Mouse (Mus musculus): ENCODE measurements around the gene Prnp. TPM values are rescaled to one million over a fixed set of nuclear protein-coding genes. Genes with fewer than 3 reads are reported as not detected.

Gene Prnp
- polyA plus RNA-seq, 1 experiment from 2014 or later, result 27.7 TPM

- no peak overlapping the region for H3K9ac ChIP-seq (ENCODE audit: low read depth, low read length)
- no peak overlapping the region for H3K4me2 ChIP-seq (ENCODE audit: low read depth, low read length)
- H3K27me3 ChIP-seq (ENCODE audit: control insufficient read depth, insufficient read depth, low read depth, low read length), result peaks cover 12% of the 10 kb centered on the region
- WGBS (ENCODE audit: insufficient replicate concordance), result 38% methylated on average over 9 of the region's 9 CpGs
- no peak overlapping the region for H3K27ac ChIP-seq (ENCODE audit: low read length)
- H3K4me1 ChIP-seq (ENCODE audit: control insufficient read depth, low read depth, low read length), result peaks cover 4% of the 10 kb centered on the region; the same call in 1 of the 2 replicates
- no peaks in the 10 kb centered on the region for H3K36me3 ChIP-seq (ENCODE audit: control insufficient read depth, insufficient read depth)
- no peaks in the 10 kb centered on the region for H3K9me3 ChIP-seq (replicated peaks; ENCODE audit: control insufficient read depth, low read length)
- H3K4me3 ChIP-seq (ENCODE audit: low read depth, low read length), result no peak overlapping the region
- no peak for ATAC-seq (ENCODE audit: low read depth)
These were observed 48.0 kb downstream of the Prnp start for GRCm38 (mm10) chr2:131957731-131958222.

GRCm38 (mm10) chr2:131961671-131962070 is 51.9 kb downstream of the Prnp start:
- Histone ChIP-seq H3K4me2 (ENCODE audit: low read depth, low read length) (no peak overlapping the region), H3K27me3 (ENCODE audit: control insufficient read depth, insufficient read depth, low read depth, low read length) (no peaks in the 10 kb centered on the region), H3K4me3 (ENCODE audit: low read depth, low read length) (no peak overlapping the region), H3K9me3 (replicated peaks; ENCODE audit: control insufficient read depth, low read length) (no peaks in the 10 kb centered on the region), H3K27ac (ENCODE audit: low read length) (no peak overlapping the region), H3K9ac (ENCODE audit: low read depth, low read length) (no peak overlapping the region), H3K36me3 (ENCODE audit: control insufficient read depth, insufficient read depth) (no peaks in the 10 kb centered on the region), H3K4me1 (ENCODE audit: control insufficient read depth, low read depth, low read length) (no peaks in the 10 kb centered on the region)
- 50% methylated on average over 2 of the region's 2 CpGs for WGBS (ENCODE audit: insufficient replicate concordance)
- no peak for ATAC-seq (ENCODE audit: low read depth)

GRCm38 (mm10) chr2:131970597-131970996 is 60.9 kb downstream of the Prnp start:
- 69% methylated on average over 2 of the region's 2 CpGs for WGBS (ENCODE audit: insufficient replicate concordance)
- no peaks in the 10 kb centered on the region for H3K4me1 ChIP-seq (ENCODE audit: control insufficient read depth, low read depth, low read length)
- ATAC-seq (ENCODE audit: low read depth), result no peak

GRCm38 (mm10) chr2:131971098-131971497 is 61.4 kb downstream of the Prnp start:
- Histone ChIP-seq H3K4me2 (ENCODE audit: low read depth, low read length) (no peak overlapping the region), H3K4me3 (ENCODE audit: low read depth, low read length) (no peak overlapping the region), H3K9ac (ENCODE audit: low read depth, low read length) (no peak overlapping the region), H3K36me3 (ENCODE audit: control insufficient read depth, insufficient read depth) (no peaks in the 10 kb centered on the region), H3K4me1 (ENCODE audit: control insufficient read depth, low read depth, low read length) (no peaks in the 10 kb centered on the region), H3K9me3 (replicated peaks; ENCODE audit: control insufficient read depth, low read length) (no peaks in the 10 kb centered on the region), H3K27me3 (ENCODE audit: control insufficient read depth, insufficient read depth, low read depth, low read length) (no peaks in the 10 kb centered on the region), H3K27ac (ENCODE audit: low read length) (no peak overlapping the region)
- WGBS (ENCODE audit: insufficient replicate concordance), result 52% methylated on average over 4 of the region's 4 CpGs
- ATAC-seq (ENCODE audit: low read depth), result no peak

More at GRCm38 (mm10) chr2:131970597-131970996, 60.9 kb downstream of the Prnp start:
- H3K27me3 ChIP-seq (ENCODE audit: control insufficient read depth, insufficient read depth, low read depth, low read length), result no peaks in the 10 kb centered on the region
- H3K36me3 ChIP-seq (ENCODE audit: control insufficient read depth, insufficient read depth), result no peaks in the 10 kb centered on the region
- H3K27ac ChIP-seq (ENCODE audit: low read length), result no peak overlapping the region
- H3K9ac ChIP-seq (ENCODE audit: low read depth, low read length), result no peak overlapping the region
- no peak overlapping the region for H3K4me2 ChIP-seq (ENCODE audit: low read depth, low read length)
- H3K4me3 ChIP-seq (ENCODE audit: low read depth, low read length), result no peak overlapping the region
- no peaks in the 10 kb centered on the region for H3K9me3 ChIP-seq (replicated peaks; ENCODE audit: control insufficient read depth, low read length)

GRCm38 (mm10) chr2:131976663-131977062 is 66.9 kb downstream of the Prnp start:
- ATAC-seq (ENCODE audit: low read depth), result no peak

GRCm38 (mm10) chr2:131980866-131981265 is 71.1 kb downstream of the Prnp start:
- no peak overlapping the region for H3K27ac ChIP-seq (ENCODE audit: low read length)
- 13% methylated on average over 9 of the region's 9 CpGs for WGBS (ENCODE audit: insufficient replicate concordance)
- no peak overlapping the region for H3K9ac ChIP-seq (ENCODE audit: low read depth, low read length)
- no peak for ATAC-seq (ENCODE audit: low read depth)
- H3K9me3 ChIP-seq (replicated peaks; ENCODE audit: control insufficient read depth, low read length), result no peaks in the 10 kb centered on the region
- no peaks in the 10 kb centered on the region for H3K4me1 ChIP-seq (ENCODE audit: control insufficient read depth, low read depth, low read length)
- H3K36me3 ChIP-seq (ENCODE audit: control insufficient read depth, insufficient read depth), result no peaks in the 10 kb centered on the region
- H3K4me2 ChIP-seq (ENCODE audit: low read depth, low read length), result no peak overlapping the region
- H3K27me3 ChIP-seq (ENCODE audit: control insufficient read depth, insufficient read depth, low read depth, low read length), result no peaks in the 10 kb centered on the region
- no peak overlapping the region for H3K4me3 ChIP-seq (ENCODE audit: low read depth, low read length)

More at GRCm38 (mm10) chr2:131976663-131977062, 66.9 kb downstream of the Prnp start:
- Histone ChIP-seq H3K4me3 (ENCODE audit: low read depth, low read length) (no peak overlapping the region), H3K9me3 (replicated peaks; ENCODE audit: control insufficient read depth, low read length) (no peaks in the 10 kb centered on the region), H3K36me3 (ENCODE audit: control insufficient read depth, insufficient read depth) (no peaks in the 10 kb centered on the region), H3K27ac (ENCODE audit: low read length) (no peak overlapping the region), H3K9ac (ENCODE audit: low read depth, low read length) (no peak overlapping the region), H3K27me3 (ENCODE audit: control insufficient read depth, insufficient read depth, low read depth, low read length) (no peaks in the 10 kb centered on the region), H3K4me2 (ENCODE audit: low read depth, low read length) (no peak overlapping the region), H3K4me1 (ENCODE audit: control insufficient read depth, low read depth, low read length) (no peaks in the 10 kb centered on the region)
- 45% methylated on average over 3 of the region's 3 CpGs for WGBS (ENCODE audit: insufficient replicate concordance)

GRCm38 (mm10) chr2:131982546-131983196 is 72.9 kb downstream of the Prnp start:
- no peaks in the 10 kb centered on the region for H3K9me3 ChIP-seq (replicated peaks; ENCODE audit: control insufficient read depth, low read length)
- no peak overlapping the region for H3K27ac ChIP-seq (ENCODE audit: low read length)
- 0 out of 2 replicates have a peak, but pooled peaks have one; percentile 35 for ATAC-seq (ENCODE audit: low read depth)
- H3K36me3 ChIP-seq (ENCODE audit: control insufficient read depth, insufficient read depth), result no peaks in the 10 kb centered on the region
- no peak overlapping the region for H3K9ac ChIP-seq (ENCODE audit: low read depth, low read length)
- 8% methylated on average over 6 of the region's 6 CpGs for WGBS (ENCODE audit: insufficient replicate concordance)
- H3K4me3 ChIP-seq (ENCODE audit: low read depth, low read length), result no peak overlapping the region
- H3K27me3 ChIP-seq (ENCODE audit: control insufficient read depth, insufficient read depth, low read depth, low read length), result no peaks in the 10 kb centered on the region
- H3K4me2 ChIP-seq (ENCODE audit: low read depth, low read length), result no peak overlapping the region
- H3K4me1 ChIP-seq (ENCODE audit: control insufficient read depth, low read depth, low read length), result no peaks in the 10 kb centered on the region

GRCm38 (mm10) chr2:131987950-131988349 is 78.2 kb downstream of the Prnp start:
- Histone ChIP-seq H3K36me3 (ENCODE audit: control insufficient read depth, insufficient read depth) (no peaks in the 10 kb centered on the region), H3K4me2 (ENCODE audit: low read depth, low read length) (no peak overlapping the region), H3K27ac (ENCODE audit: low read length) (no peak overlapping the region), H3K9ac (ENCODE audit: low read depth, low read length) (no peak overlapping the region), H3K9me3 (replicated peaks; ENCODE audit: control insufficient read depth, low read length) (no peaks in the 10 kb centered on the region), H3K4me1 (ENCODE audit: control insufficient read depth, low read depth, low read length) (no peaks in the 10 kb centered on the region), H3K4me3 (ENCODE audit: low read depth, low read length) (no peak overlapping the region), H3K27me3 (ENCODE audit: control insufficient read depth, insufficient read depth, low read depth, low read length) (no peaks in the 10 kb centered on the region)
- ATAC-seq (ENCODE audit: low read depth), result no peak
- WGBS (ENCODE audit: insufficient replicate concordance), result 26% methylated on average over 3 of the region's 3 CpGs
